Mouse (Mus musculus) heart, embryonic 11.5 days (tissue): ENCODE results near the gene Cadm1. TPM values are rescaled to one million over a fixed set of nuclear protein-coding genes. Genes with fewer than 3 reads are reported as not detected.
A peak's percentile ranks its signal among the peaks of the same experiment; 100 is the strongest.

Source experiments
- ATAC-seq: fragments of 200-750 bp; cut with Nextera tagmentation; replicated peaks from 2 replicates; pipeline ENCODE4 v1.8.0; 2017; ENCODE audit warnings: moderate library complexity; ENCODE audit not compliant: insufficient number of reproducible peaks, low FRiP score, low TSS enrichment
- H3K27ac ChIP-seq: fragments of 300-500 bp; sonication (generic); 2 replicates; pipeline ENCODE4 v1.5.1; 2014; ENCODE audit warnings: mild to moderate bottlenecking, low read depth, low read length
- H3K27me3 ChIP-seq: fragments of 300-500 bp; sonication (generic); 2 replicates; pipeline ENCODE4 v1.6.1; 2014; ENCODE audit warnings: mild to moderate bottlenecking, low read length, mixed read lengths; ENCODE audit not compliant: control insufficient read depth, insufficient read depth
- H3K36me3 ChIP-seq: fragments of 300-500 bp; sonication (generic); 2 replicates; pipeline ENCODE4 v1.6.1; 2014; ENCODE audit warnings: mild to moderate bottlenecking, low read length, moderate library complexity, mixed read lengths; ENCODE audit not compliant: control insufficient read depth, insufficient read depth
- H3K4me1 ChIP-seq: fragments of 300-500 bp; sonication (generic); 2 replicates; pipeline ENCODE4 v1.6.1; 2014; ENCODE audit warnings: low read length; ENCODE audit not compliant: control insufficient read depth, insufficient read depth
- H3K4me2 ChIP-seq: fragments of 300-500 bp; sonication (generic); 2 replicates; pipeline ENCODE4 v1.6.1; 2014; ENCODE audit warnings: mild to moderate bottlenecking, moderate library complexity
- H3K4me3 ChIP-seq: fragments of 300-500 bp; sonication (generic); 2 replicates; pipeline ENCODE4 v1.5.1; 2014; ENCODE audit warnings: low read depth, low read length
- H3K9ac ChIP-seq: fragments of 300-500 bp; sonication (generic); 2 replicates; pipeline ENCODE4 v1.6.1; 2014; ENCODE audit warnings: mild to moderate bottlenecking, low read depth, low read length, moderate library complexity
- H3K9me3 ChIP-seq: fragments of 300-500 bp; sonication (generic); replicated peaks from 2 replicates; pipeline ENCODE4 v1.6.1; 2016; ENCODE audit warnings: low read length; ENCODE audit not compliant: control insufficient read depth
- WGBS: fragments of 180-500 bp; shearing (Covaris S2); extraction: QIAGEN DNeasy Blood & Tissue Kit; methylation state at CpG from one replicate; pipeline ENCODE4 v1.1.7; 2014; ENCODE audit not compliant: insufficient replicate concordance; 5-methylcytosine and 5-hydroxymethylcytosine counted together
- polyA plus RNA-seq: library from polyadenylated mRNA; unstranded; fragments of >200 nt; fragmentation: Nextera tagmentation; extraction: Ambion mirVana; gene quantifications from 2 replicates; pipeline ENCODE4 v1.2.1, GENCODE M21; 2014

Cadm1 gene
- polyA plus RNA-seq, 1 experiment from 2014 or later = 30.3 TPM

DNA sequence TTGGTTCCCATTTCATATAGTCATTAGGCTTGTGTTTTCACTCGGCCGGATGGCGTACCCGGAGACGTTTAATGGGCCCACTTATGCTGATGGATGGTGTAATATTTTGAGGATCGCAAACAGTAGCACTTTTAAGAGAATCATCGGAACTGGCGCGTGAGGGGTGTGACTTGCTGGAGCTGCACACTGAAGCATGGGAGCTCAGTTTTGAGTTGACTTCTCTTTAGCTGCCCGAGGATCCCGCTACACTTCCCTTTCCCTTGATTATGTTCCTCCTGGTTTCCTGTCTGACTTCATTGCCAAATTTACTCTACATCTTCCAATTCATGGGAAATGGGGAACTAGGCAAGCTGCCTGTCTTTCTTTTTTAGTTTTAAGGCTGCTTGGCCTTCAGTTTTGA, 121.5 kb downstream of the Cadm1 start:
- Histone ChIP-seq H3K4me3 (no peak overlapping the region), H3K9ac (no peak overlapping the region), H3K4me2 (no peak overlapping the region), H3K27me3 (no peaks in the 10 kb centered on the region), H3K4me1 (0 out of 2 replicates have a peak, but pooled peaks cover 3% of the 10 kb centered on the region), H3K27ac (no peak overlapping the region), H3K9me3 (no peaks in the 10 kb centered on the region), H3K36me3 (no peaks in the 10 kb centered on the region)
- ATAC-seq = no peak
- 87% methylated on average over 11 of the region's 11 CpGs for WGBS

DNA sequence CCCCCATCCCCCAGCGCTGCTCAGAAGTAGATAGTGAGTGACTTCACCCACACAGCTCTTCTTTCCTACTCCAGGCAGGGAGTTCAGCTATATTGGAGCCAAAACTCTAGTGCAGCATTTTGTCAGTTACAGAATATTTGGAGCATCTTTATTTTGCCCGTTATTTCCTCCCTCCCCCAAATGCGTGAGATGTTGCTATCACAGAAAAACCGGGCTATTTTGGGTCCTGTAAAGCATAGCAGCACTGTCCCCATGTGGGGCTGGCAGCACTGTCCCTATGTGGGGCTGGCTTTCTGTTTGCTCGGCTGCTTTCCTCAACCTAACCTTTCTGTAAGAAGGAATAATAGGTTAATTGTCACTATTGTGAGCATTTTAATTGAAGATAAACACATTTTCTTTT, 122.2 kb downstream of the Cadm1 start:
- Histone ChIP-seq H3K4me2 (no peak overlapping the region), H3K27ac (no peak overlapping the region), H3K36me3 (no peaks in the 10 kb centered on the region), H3K4me3 (no peak overlapping the region), H3K4me1 (0 out of 2 replicates have a peak, but pooled peaks cover 3% of the 10 kb centered on the region), H3K27me3 (no peaks in the 10 kb centered on the region), H3K9me3 (no peaks in the 10 kb centered on the region), H3K9ac (no peak overlapping the region)
- WGBS = 75% methylated on average over 5 of the region's 5 CpGs
- ATAC-seq = no peak

DNA sequence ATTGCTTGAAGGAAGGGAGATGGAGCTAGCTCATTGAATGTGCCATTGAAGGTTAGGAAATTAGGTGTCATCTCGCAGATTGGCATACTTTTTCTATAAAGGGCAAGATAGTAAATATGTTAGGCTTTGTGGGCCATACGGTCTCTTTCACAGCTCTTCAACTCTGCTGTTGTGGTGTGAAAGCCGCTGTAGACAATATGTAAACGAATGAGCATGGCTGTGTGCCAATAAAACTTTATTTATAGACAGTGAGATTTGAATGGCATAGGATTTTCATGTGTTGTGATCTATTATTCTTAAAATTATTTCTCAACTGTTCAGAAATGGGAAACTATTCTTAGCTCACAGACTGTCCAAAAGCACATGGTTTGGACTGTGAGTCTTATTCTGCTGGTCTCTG, 123.0 kb downstream of the Cadm1 start:
- Histone ChIP-seq H3K4me1 (0 out of 2 replicates have a peak, but pooled peaks cover 3% of the 10 kb centered on the region), H3K27ac (no peak overlapping the region), H3K4me3 (no peak overlapping the region), H3K9ac (no peak overlapping the region), H3K36me3 (no peaks in the 10 kb centered on the region), H3K4me2 (no peak overlapping the region), H3K9me3 (no peaks in the 10 kb centered on the region), H3K27me3 (no peaks in the 10 kb centered on the region)
- 84% methylated on average over 4 of the region's 4 CpGs for WGBS
- ATAC-seq = no peak

DNA sequence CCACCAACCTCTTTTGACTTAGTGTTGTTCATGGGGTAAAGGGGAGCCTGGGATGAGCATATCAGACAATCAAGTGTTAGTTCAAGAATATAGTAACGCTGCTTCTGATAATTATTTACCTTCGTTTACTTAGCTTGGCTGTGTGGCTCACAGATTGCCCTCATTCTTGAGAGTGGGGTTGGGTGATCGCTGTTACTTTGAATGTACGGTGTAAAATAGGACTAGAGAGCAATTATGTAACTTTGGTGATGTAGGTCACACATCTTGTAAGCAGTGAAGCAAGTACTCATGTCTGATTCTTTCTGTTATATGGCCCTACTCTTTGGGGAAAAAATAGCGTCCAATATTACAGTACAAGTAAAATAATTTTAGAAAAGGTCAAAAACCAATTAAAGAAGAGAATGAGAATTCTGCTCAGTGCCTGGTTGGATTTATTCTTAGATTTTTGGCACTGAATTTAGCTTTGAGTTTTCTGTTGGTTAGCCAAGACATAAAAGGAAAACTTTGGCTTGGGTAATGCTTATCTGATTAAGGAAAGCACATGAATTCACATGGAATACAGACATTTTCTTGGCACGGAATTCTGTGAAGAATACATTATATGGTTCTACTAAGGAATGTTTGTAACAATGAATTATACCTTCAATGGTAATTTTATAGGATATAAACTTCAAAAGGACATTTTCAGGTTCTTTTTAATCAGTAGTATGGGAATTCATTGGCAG, 129.6 kb downstream of the Cadm1 start:
- Histone ChIP-seq H3K4me1 (no peaks in the 10 kb centered on the region), H3K4me3 (no peak overlapping the region), H3K36me3 (no peaks in the 10 kb centered on the region), H3K4me2 (no peak overlapping the region), H3K9me3 (no peaks in the 10 kb centered on the region), H3K9ac (no peak overlapping the region), H3K27me3 (no peaks in the 10 kb centered on the region), H3K27ac (no peak overlapping the region)
- WGBS = 82% methylated on average over 6 of the region's 6 CpGs
- no peak for ATAC-seq

DNA sequence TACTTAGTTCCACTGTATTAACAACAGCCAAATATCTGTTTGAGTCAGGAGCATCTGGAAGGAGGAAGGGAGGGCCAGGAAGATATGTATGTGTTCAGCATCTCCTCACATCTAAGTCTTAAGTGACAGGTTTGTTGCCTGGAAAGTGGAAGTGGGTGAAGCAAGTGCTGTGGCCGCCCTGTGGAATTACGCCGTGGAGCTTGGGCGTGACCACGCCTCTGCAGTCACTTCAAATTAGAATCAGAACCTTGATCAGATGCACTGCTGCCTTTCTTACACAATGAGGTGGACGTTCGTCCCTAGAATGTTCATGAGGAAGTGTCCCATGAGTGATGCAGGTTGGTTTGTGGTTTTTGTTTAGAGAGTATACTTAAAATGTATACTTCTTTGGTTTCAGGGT, 131.6 kb downstream of the Cadm1 start:
- 85% methylated on average over 7 of the region's 7 CpGs for WGBS
- Histone ChIP-seq H3K9me3 (no peaks in the 10 kb centered on the region), H3K27ac (no peak overlapping the region), H3K4me3 (no peak overlapping the region), H3K36me3 (no peaks in the 10 kb centered on the region), H3K4me1 (no peaks in the 10 kb centered on the region), H3K9ac (no peak overlapping the region), H3K27me3 (no peaks in the 10 kb centered on the region), H3K4me2 (no peak overlapping the region)
- no peak for ATAC-seq

DNA sequence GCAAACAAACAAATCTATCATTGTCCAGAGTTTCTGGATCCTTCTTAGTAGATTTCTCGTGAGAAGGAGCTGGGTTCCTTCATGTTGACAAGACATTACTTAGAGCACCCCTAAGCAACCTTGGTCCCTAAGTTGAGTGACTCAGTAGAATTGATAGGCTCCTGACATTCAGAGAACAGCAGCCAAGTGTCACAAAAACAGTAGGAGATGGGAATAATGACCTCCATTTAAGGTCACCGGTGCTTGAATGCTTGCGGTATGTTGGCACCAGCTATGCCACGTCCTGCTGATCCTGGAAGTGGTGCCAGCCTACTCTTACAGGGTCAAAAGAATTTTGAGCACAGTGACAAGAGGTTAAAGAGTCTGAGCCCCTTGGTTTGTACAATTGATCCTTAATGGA, 139.2 kb downstream of the Cadm1 start:
- 76% methylated on average over 4 of the region's 4 CpGs for WGBS
- no peak for ATAC-seq

DNA sequence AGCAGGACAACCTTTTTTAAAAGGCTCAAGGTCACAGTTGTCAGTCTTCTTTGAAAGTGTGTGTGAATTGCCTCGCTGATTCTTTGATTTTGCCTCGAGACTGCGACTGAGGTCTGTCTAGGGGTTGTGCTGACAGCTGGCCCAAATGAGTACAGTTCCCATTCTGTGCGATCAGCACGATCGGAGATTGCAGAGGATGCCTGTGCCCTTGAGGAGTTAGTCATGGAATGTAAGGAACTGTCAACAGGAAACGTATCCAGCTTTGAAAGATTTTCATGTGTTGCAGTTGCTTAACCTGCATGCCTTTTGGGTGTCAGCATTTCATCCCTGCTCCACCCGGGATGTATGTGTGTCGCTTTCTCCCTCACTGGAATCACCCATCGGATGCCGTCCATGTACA, 141.6 kb downstream of the Cadm1 start:
- ATAC-seq = no peak
- 0 out of 2 replicates have a peak, but pooled peaks cover 7% of the 10 kb centered on the region for H3K4me1 ChIP-seq
- 47% methylated on average over 11 of the region's 11 CpGs for WGBS

More for the DNA sequence above, 139.2 kb downstream of the Cadm1 start:
- Histone ChIP-seq H3K36me3 (no peaks in the 10 kb centered on the region), H3K27ac (no peak overlapping the region), H3K27me3 (no peaks in the 10 kb centered on the region), H3K9me3 (no peaks in the 10 kb centered on the region), H3K4me2 (no peak overlapping the region), H3K4me1 (0 out of 2 replicates have a peak, but pooled peaks cover 7% of the 10 kb centered on the region), H3K9ac (no peak overlapping the region), H3K4me3 (no peak overlapping the region)

DNA sequence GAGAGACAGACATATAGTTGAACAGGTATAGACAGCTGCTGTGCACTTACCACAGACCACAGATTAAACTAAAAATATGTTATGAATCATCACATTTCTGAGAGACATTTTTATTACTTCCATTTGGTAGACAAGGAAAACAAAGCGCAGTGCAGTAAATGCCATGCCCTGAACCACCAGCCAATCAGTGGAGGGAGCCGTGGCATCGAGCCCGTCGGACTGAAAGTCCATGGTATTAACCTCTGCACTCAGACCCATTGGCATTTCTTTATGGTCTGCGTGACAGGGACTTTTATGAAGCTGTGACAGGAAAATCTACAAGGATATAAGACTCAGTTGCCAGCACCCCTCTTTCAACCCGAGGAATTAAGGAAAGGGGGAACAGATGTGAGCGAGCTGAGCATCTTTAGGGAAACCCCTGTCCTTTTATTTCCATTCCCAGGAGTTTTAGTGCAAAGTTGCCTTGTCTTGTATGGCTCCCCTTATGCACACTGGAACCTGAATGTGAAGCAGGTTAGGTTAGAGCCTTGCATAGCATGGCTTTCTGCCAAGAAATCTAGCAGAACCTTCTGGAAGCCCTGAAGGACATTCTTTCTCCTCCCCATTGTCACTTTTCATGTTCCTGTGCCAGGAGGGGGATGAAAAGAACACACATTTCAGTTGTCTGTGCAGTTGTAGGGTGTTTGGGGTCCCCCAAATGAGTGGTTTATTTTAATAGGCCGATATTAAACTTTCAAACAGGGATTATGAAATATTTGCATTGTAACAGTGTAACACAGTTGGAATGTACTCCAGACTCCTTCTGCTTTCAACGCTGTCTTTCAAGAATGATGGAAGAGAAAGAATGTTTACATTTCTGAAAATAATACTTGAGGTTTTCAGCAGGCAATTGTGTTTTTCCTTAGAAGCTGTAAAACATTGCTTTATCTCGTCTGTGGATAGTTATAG, 145.1 kb downstream of the Cadm1 start:
- Histone ChIP-seq H3K4me2 (no peak overlapping the region), H3K27me3 (no peaks in the 10 kb centered on the region), H3K36me3 (no peaks in the 10 kb centered on the region), H3K4me3 (no peak overlapping the region), H3K27ac (no peak overlapping the region), H3K9ac (no peak overlapping the region), H3K9me3 (no peaks in the 10 kb centered on the region), H3K4me1 (0 out of 2 replicates have a peak, but pooled peaks cover 7% of the 10 kb centered on the region)
- no peak for ATAC-seq
- 78% methylated on average over 11 of the region's 11 CpGs for WGBS

More for the DNA sequence above, 141.6 kb downstream of the Cadm1 start:
- Histone ChIP-seq H3K4me3 (no peak overlapping the region), H3K27ac (0 out of 2 replicates have a peak overlapping the region, but pooled peaks have one; percentile 7), H3K4me2 (peak overlapping the region; percentile 37; the same call in 1 of the 2 replicates), H3K36me3 (no peaks in the 10 kb centered on the region), H3K27me3 (no peaks in the 10 kb centered on the region), H3K9me3 (no peaks in the 10 kb centered on the region), H3K9ac (no peak overlapping the region)
